Mouse (Mus musculus) kidney, postnatal 10 days (tissue): ENCODE data around the gene Zfp971.
"Not testable (repeated sequence)": the region's sequence is repeated elsewhere in the genome, so short reads cannot be mapped to it uniquely, and the experiment has no call there.

Experiments
- DNase-seq: peaks from one replicate; pipeline ENCODE4 v3.0.0; 2021; ENCODE audit warnings: mixed read lengths

Gene Zfp971

GRCm38 (mm10) chr2:178023011-178023611 lies at the start of gene Zfp971:
Gene Zfp971, plus strand, starts transcription at chr2:178023284.
- peak; percentile 49 for DNase-seq

GRCm38 (mm10) chr2:177974814-177975213 lies 48.3 kb upstream of the Zfp971 start:
- not testable (repeated sequence) for DNase-seq

- not testable (repeated sequence) for DNase-seq
Observed at GRCm38 (mm10) chr2:178019486-178019885, 3.6 kb upstream of the Zfp971 start.

GRCm38 (mm10) chr2:178020773-178021172 lies 2.3 kb upstream of the Zfp971 start:
- not testable (repeated sequence) for DNase-seq

- not testable (repeated sequence) for DNase-seq
Observed at GRCm38 (mm10) chr2:178023861-178024260, 777 bp downstream of the Zfp971 start.

- DNase-seq: not testable (repeated sequence)
Observed at GRCm38 (mm10) chr2:178027601-178028000, 4.5 kb downstream of the Zfp971 start.

- DNase-seq: peak; percentile 73
Observed at GRCm38 (mm10) chr2:178058195-178058594, 35.1 kb downstream of the Zfp971 start.

- not testable (repeated sequence) for DNase-seq
Observed at GRCm38 (mm10) chr2:178078166-178078717, 55.2 kb downstream of the Zfp971 start, which contains the start of gene Zfp931. Gene Zfp931, minus strand, starts transcription at chr2:178078476.
